In the genomic region with DNA sequence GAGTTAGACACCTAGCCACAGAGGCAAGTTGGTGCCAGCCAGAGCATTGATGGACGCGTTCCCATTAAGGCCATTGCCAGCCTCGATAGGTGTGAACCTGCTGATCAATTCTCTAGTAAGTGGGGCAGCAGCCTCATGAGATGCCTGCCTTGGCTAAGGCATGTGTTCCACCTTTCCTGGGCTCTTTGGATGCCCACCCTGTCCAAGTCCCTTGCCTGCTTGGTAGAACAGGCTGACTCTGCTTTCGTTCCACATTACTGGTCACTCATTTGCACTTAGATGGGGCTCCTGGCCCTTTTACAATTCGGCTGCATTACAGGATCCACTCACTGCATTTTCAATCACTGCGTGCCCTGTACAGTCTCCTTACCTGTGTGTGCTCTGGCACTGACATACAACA, we compare ENCODE assay signal across 23 mouse cellular contexts.
DNase-seq lines count a peak whose midpoint lies in the region; ATAC-seq lines count a peak whose summit lies in the region.
"Had no signal": no experiment of that assay in that cellular context is flagged by ENCODE, and none has a peak within 500 bp of the region (broad histone marks: within the 10 kb centered on the region; RNA-seq: fewer than 3 reads in every experiment).

No protein-coding gene starts in this region.

- H3K9me3 ChIP-seq in megakaryocyte, embryonic 14.5 days: peaks cover 50% of the 10 kb centered on the region
- H3K9me3 ChIP-seq: embryonic facial prominence, embryonic 15.5 days; forebrain, embryonic 15.5 days; hindbrain, embryonic 12.5 days had no signal

- H3K4me1 ChIP-seq in megakaryocyte, embryonic 14.5 days: no peaks in the 10 kb centered on the region
- H3K4me1 ChIP-seq: embryonic facial prominence, embryonic 15.5 days; forebrain, embryonic 10.5 days; forebrain, embryonic 15.5 days; hindbrain, embryonic 12.5 days had no signal

- H3K36me3 ChIP-seq in megakaryocyte, embryonic 14.5 days (replicated peaks; ENCODE audit: low read length): no peaks in the 10 kb centered on the region
- H3K36me3 ChIP-seq: embryonic facial prominence, embryonic 15.5 days; forebrain, embryonic 10.5 days; forebrain, embryonic 15.5 days; hindbrain, embryonic 12.5 days had no signal

- no peaks in the 10 kb centered on the region for H3K27me3 ChIP-seq in megakaryocyte, embryonic 14.5 days (replicated peaks)
- H3K27me3 ChIP-seq: CH12.LX; embryonic facial prominence, embryonic 15.5 days; forebrain, embryonic 15.5 days; hindbrain, embryonic 12.5 days had no signal

- peak; percentile 41 for DNase-seq in kidney, adult 9 months
- DNase-seq in kidney, postnatal 14 days: peak; percentile 40
- no peak for DNase-seq in spleen, postnatal 36 days (ENCODE audit: low spot score in 2 of 2)
- no peak for DNase-seq in cerebellum, adult 18-20 months
- DNase-seq in testis, postnatal 10 days (ENCODE audit: low spot score): no peak
- DNase-seq: adrenal gland, postnatal 14 days; cerebellum, adult 2 months; cerebellum, postnatal 14 days; embryo, embryonic 11 days; gastrocnemius, postnatal 36 days; heart, adult 11 months; heart, postnatal 10 days; heart, postnatal 4 days had no signal

- H3K4me3 ChIP-seq in megakaryocyte, embryonic 14.5 days (replicated peaks): peak overlapping the region; percentile 10
- H3K4me3 ChIP-seq: embryonic facial prominence, embryonic 15.5 days; erythroblast, embryonic 14.5 days; forebrain, embryonic 10.5 days; forebrain, embryonic 15.5 days; hindbrain, embryonic 12.5 days had no signal

- no peak for ATAC-seq in megakaryocyte, adult 5-6 weeks (ENCODE audit: poor library complexity, severe bottlenecking)
- ATAC-seq: activated CD4-positive, CD25-positive, alpha-beta regulatory T cell, adult 4 months; forebrain, embryonic 15.5 days; Patski had no signal

Comparison
In these comparisons a context has a peak if more than half of its experiments do, and no peak if none do; other contexts are left out.
1. DNase-seq: peak in kidney, adult 9 months (single experiment) and kidney, postnatal 14 days (single experiment); none in spleen, postnatal 36 days (0 of 2), cerebellum, adult 18-20 months (0 of 2) and testis, postnatal 10 days (single experiment).